Mouse (Mus musculus) heart, postnatal 0 days (tissue): ENCODE measurements around the gene Kif13a. TPM values are rescaled to one million over a fixed set of nuclear protein-coding genes. Genes with fewer than 3 reads are reported as not detected.

Source experiments
- ATAC-seq: fragments of 200-750 bp; cut with Nextera tagmentation; 2 replicates; pipeline ENCODE4 v1.8.0; 2017; ENCODE audit warnings: low read depth, moderate number of reproducible peaks, moderate library complexity; ENCODE audit not compliant: insufficient read depth
- DNase-seq: peaks from one replicate; pipeline ENCODE4 v3.0.0-alpha.2; 2016; ENCODE audit warnings: low spot score
- H3K27ac ChIP-seq: fragments of 300-500 bp; sonication (generic); 2 replicates; pipeline ENCODE4 v1.5.1; 2014; ENCODE audit warnings: low read depth, mild to moderate bottlenecking
- H3K27me3 ChIP-seq: fragments of 300-500 bp; sonication (generic); 2 replicates; pipeline ENCODE4 v1.6.1; 2014; ENCODE audit warnings: low read length, mixed read lengths; ENCODE audit not compliant: control insufficient read depth, insufficient read depth
- H3K36me3 ChIP-seq: fragments of 300-500 bp; sonication (generic); replicated peaks from 2 replicates; pipeline ENCODE4 v1.6.1; 2014; ENCODE audit warnings: low read length, mixed read lengths; ENCODE audit not compliant: control insufficient read depth, insufficient read depth
- H3K4me1 ChIP-seq: fragments of 300-500 bp; sonication (generic); 2 replicates; pipeline ENCODE4 v1.6.1; 2014; ENCODE audit warnings: antibody characterized with exemption; ENCODE audit not compliant: control insufficient read depth, insufficient read depth
- H3K4me2 ChIP-seq: fragments of 300-500 bp; sonication (generic); 2 replicates; pipeline ENCODE4 v1.6.1; 2014; ENCODE audit warnings: low read depth, mild to moderate bottlenecking, low read length, moderate library complexity
- H3K4me3 ChIP-seq: fragments of 300-500 bp; sonication (generic); 2 replicates; pipeline ENCODE4 v1.5.1; 2014; ENCODE audit warnings: low read depth, low read length
- H3K9ac ChIP-seq: fragments of 300-500 bp; sonication (generic); replicated peaks from 2 replicates; pipeline ENCODE4 v1.6.1; 2014; ENCODE audit warnings: low read depth, low read length, mixed read lengths
- H3K9me3 ChIP-seq: fragments of 300-500 bp; sonication (generic); replicated peaks from 2 replicates; pipeline ENCODE4 v1.6.1; 2016; ENCODE audit warnings: low read length; ENCODE audit not compliant: control insufficient read depth
- CTCF ChIP-seq: IDR thresholded peaks from 2 replicates; pipeline ENCODE4 v1.5.1; 2016; ENCODE audit warnings: antibody characterized with exemption, control low read depth, low read depth
- EP300 ChIP-seq: IDR thresholded peaks from 2 replicates; pipeline ENCODE4 v1.6.1; 2016; ENCODE audit warnings: antibody characterized with exemption, low read depth
- WGBS: fragments of 180-500 bp; shearing (Covaris S2); extraction: QIAGEN DNeasy Blood & Tissue Kit; methylation state at CpG from one replicate; pipeline ENCODE4 v1.1.7; 2014; 5-methylcytosine and 5-hydroxymethylcytosine counted together
- polyA plus RNA-seq: library from polyadenylated mRNA; unstranded; fragments of >200 nt; fragmentation: Nextera tagmentation; extraction: Ambion mirVana; gene quantifications from 2 replicates; pipeline ENCODE4 v1.2.1, GENCODE M21; 2015
- total RNA-seq: library from RNA; depleted of rRNA; stranded (reverse); fragments of >200 nt; gene quantifications from 2 replicates; pipeline ENCODE4 v1.2.3, GENCODE M21; 2014; ENCODE audit warnings: low replicate concordance

Gene Kif13a
- total and polyA plus RNA-seq, 2 experiments from 2014 or later: 36.7 to 81.8 TPM

DNA sequence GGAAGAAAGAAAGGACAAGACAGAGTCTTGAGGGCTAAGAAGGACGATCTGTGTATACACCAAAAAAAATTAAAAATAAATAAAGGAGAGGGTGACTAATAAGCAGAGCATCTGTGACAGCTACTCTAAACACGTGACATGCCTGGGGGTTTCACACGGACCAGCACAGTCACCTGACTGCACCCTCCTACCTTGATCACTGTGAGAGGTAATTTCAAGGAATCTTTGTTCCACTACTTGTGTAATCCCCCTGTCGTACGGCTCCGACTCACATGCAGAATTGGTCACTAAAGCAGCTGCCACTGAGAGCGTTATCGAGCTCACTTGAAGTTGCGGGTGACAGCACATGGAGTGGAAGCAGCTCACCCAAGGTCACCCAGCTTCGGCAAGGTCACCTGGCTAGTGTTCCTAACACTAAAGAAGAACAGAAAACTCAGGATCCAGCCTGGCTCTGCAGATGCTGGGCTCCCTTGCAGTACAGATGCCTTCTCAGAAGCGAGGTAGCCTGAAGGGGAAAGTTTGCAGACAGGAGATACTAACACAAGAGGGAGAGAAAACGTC, 20.6 kb downstream of the Kif13a start:
- ATAC-seq: peak; percentile 50
- no peaks in the 10 kb centered on the region for H3K27me3 ChIP-seq
- no peak overlapping the region for H3K4me3 ChIP-seq
- peaks cover 5% of the 10 kb centered on the region; the same call in 1 of the 2 replicates for H3K36me3 ChIP-seq
- 38% methylated on average over 12 of the region's 12 CpGs for WGBS
- TF ChIP-seq CTCF (no peak), EP300 (no peak)
- peaks cover 52% of the 10 kb centered on the region; the same call in 1 of the 2 replicates for H3K4me1 ChIP-seq
- H3K9me3 ChIP-seq: no peaks in the 10 kb centered on the region
- H3K27ac ChIP-seq: peak overlapping the region; percentile 75
- H3K4me2 ChIP-seq: peak overlapping the region; percentile 20; the same call in 1 of the 2 replicates
- H3K9ac ChIP-seq: no peak overlapping the region
- peak; percentile 61 for DNase-seq

DNA sequence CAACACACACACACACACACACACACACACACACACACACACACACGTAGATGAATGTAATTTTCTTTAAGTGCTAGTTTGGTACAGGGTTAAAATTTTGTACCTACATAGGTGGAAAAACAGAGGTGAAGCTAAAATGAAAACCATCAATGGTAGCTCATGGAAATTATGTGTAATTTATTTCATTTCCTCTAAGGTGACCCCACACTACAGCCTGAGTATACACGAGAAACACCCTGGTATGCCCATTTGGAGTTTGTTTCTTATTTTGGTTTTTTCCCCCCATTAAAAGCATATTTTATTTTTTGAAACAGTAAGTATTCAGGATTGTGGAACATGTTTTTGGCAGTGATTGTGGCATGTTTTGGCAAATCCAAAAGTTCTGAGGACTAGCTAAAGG, 21.3 kb downstream of the Kif13a start:
- Histone ChIP-seq H3K9ac (no peak overlapping the region), H3K4me2 (no peak overlapping the region), H3K4me1 (peaks cover 53% of the 10 kb centered on the region; the same call in 1 of the 2 replicates), H3K36me3 (peaks cover 5% of the 10 kb centered on the region; the same call in 1 of the 2 replicates), H3K9me3 (no peaks in the 10 kb centered on the region), H3K4me3 (no peak overlapping the region), H3K27ac (peak overlapping the region; percentile 75), H3K27me3 (no peaks in the 10 kb centered on the region)
- DNase-seq (no peak), ATAC-seq (no peak)
- TF ChIP-seq CTCF (no peak), EP300 (0 out of 2 replicates have a peak, but pooled peaks have one; percentile 8)
- 71% methylated on average over 2 of the region's 2 CpGs for whole genome bisulfite sequencing

DNA sequence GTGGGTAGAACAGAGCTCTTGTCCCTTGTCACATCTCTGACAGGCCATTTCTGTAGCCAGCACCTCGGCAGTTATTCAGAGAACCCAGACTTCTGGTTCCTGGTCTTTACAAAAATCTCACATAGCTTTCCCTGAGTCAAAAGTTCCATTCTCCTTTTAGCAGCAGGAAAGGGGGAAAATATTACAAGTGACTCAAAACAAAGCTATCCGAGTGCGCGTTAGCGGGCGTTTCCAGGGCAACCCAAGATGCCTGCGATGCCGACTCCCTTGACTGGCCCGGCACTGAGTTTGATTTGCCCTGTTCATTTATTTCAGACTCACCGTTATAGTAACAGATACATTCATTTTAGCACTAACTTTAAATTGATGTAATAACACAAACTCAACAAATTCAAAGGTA, 21.8 kb downstream of the Kif13a start:
- H3K4me1 ChIP-seq: peaks cover 53% of the 10 kb centered on the region; the same call in 1 of the 2 replicates
- H3K36me3 ChIP-seq: peaks cover 5% of the 10 kb centered on the region; the same call in 1 of the 2 replicates
- H3K9me3 ChIP-seq: no peaks in the 10 kb centered on the region
- no peak for TF ChIP-seq CTCF
- no peak for TF ChIP-seq EP300
- H3K4me3 ChIP-seq: no peak overlapping the region
- peak; percentile 49 for DNase-seq
- H3K27ac ChIP-seq: peak overlapping the region; percentile 56
- 29% methylated on average over 10 of the region's 10 CpGs for WGBS
- no peak for ATAC-seq
- H3K4me2 ChIP-seq: no peak overlapping the region
- H3K27me3 ChIP-seq: no peaks in the 10 kb centered on the region
- 0 out of 2 replicates have a peak overlapping the region, but pooled peaks have one; percentile 2 for H3K9ac ChIP-seq

DNA sequence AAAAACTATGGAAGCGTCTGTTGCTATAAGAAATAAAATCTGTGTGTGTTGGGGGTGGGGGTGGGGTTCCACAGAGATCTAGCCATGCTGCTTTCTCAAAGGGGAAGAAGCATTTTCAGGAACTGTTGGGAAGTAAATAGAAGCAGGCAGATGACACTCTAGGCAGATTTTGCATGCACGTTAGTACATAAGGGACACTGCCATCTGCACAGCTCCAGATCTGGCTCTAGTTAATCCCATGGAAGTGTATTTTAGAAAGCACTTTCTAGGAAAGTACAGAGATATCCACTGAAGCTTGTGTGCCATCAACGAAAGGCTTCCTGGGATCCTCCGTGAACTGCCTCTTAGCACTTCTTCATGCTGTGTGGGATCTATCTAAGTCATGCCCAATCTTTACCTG, 22.6 kb downstream of the Kif13a start:
- DNase-seq (no peak), ATAC-seq (no peak)
- Histone ChIP-seq H3K36me3 (peaks cover 5% of the 10 kb centered on the region; the same call in 1 of the 2 replicates), H3K9ac (no peak overlapping the region), H3K9me3 (no peaks in the 10 kb centered on the region), H3K27me3 (no peaks in the 10 kb centered on the region), H3K4me3 (no peak overlapping the region), H3K27ac (peak overlapping the region; percentile 56), H3K4me1 (peaks cover 53% of the 10 kb centered on the region; the same call in 1 of the 2 replicates), H3K4me2 (no peak overlapping the region)
- WGBS: 75% methylated on average over 4 of the region's 4 CpGs
- TF ChIP-seq CTCF: no peak
- no peak for TF ChIP-seq EP300

DNA sequence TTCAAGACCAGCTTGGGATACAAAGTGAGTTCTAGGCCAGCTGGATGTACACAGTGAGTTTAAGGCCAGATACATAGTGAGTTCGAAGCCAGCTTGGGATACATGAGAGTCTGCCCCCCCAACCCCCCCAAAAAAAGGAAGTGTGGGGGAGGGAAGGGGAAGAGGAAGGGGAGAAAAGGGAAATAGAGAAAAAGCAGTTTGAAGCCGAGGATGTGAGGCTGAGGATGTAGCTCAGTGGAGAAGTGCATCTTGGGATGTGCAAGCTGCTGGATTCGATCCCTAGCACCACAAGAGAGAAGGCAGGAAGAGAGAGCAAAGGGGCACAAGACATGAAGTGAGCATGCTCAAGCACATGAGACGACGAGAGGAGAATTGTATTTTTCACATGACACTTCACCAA, 23.7 kb downstream of the Kif13a start:
- no peak for ATAC-seq
- H3K27me3 ChIP-seq: no peaks in the 10 kb centered on the region
- H3K9ac ChIP-seq: no peak overlapping the region
- no peak overlapping the region for H3K4me3 ChIP-seq
- H3K4me1 ChIP-seq: peaks cover 50% of the 10 kb centered on the region
- no peak for DNase-seq
- no peak overlapping the region for H3K4me2 ChIP-seq
- TF ChIP-seq EP300 (no peak), CTCF (no peak)
- H3K9me3 ChIP-seq: no peaks in the 10 kb centered on the region
- H3K36me3 ChIP-seq: peaks cover 5% of the 10 kb centered on the region; the same call in 1 of the 2 replicates
- 79% methylated on average over 5 of the region's 5 CpGs for WGBS
- H3K27ac ChIP-seq: no peak overlapping the region
